Mouse (Mus musculus): ENCODE results near the gene H2al1o. TPM values are rescaled to one million over a fixed set of nuclear protein-coding genes. Genes with fewer than 3 reads are reported as not detected.

Gene H2al1o
- not detected for polyA plus RNA-seq (2014; fragmentation: Illumina TruSeq; extraction: RNeasy Lipid Tissue Mini Kit (QIAGEN cat#74804); ENCODE audit: low read depth, low replicate concordance)

GRCm38 (mm10) chrX:9572309-9572708 lies at the start of gene H2al1o:
TSS of gene H2al1o (minus strand) at chrX:9572409.

Other genes with a start within 250 kb of the H2al1o start
- gene H2al1k, start 221.8 kb downstream of the H2al1o start, polyA plus RNA-seq (2014; fragmentation: Illumina TruSeq; extraction: RNeasy Lipid Tissue Mini Kit (QIAGEN cat#74804); ENCODE audit: low read depth, low replicate concordance): not detected
- gene Cybb, start 84.6 kb downstream of the H2al1o start, polyA plus RNA-seq (2014; fragmentation: Illumina TruSeq; extraction: RNeasy Lipid Tissue Mini Kit (QIAGEN cat#74804); ENCODE audit: low read depth, low replicate concordance): 3.6 TPM
- 59.8 TPM for gene Dynlt3, start 90.6 kb upstream of the H2al1o start, polyA plus RNA-seq (2014; fragmentation: Illumina TruSeq; extraction: RNeasy Lipid Tissue Mini Kit (QIAGEN cat#74804); ENCODE audit: low read depth, low replicate concordance)